Mouse (Mus musculus): Measurements from ENCODE around the gene Hes1. TPM values are rescaled to one million over a fixed set of nuclear protein-coding genes. Genes with fewer than 3 reads are reported as not detected.

The Hes1 gene
- total and polyA plus RNA-seq, 2 experiments from 2014 or later = 19.3 to 24.9 TPM

GRCm38 (mm10) chr16:30065077-30065476, 893 bp downstream of the Hes1 start:
- Histone ChIP-seq H3K9me3 (replicated peaks; ENCODE audit: control insufficient read depth, low read length) (no peaks in the 10 kb centered on the region), H3K27ac (ENCODE audit: low read depth) (peak overlapping the region; percentile 98), H3K4me1 (ENCODE audit: control insufficient read depth, insufficient read depth) (peaks cover 39% of the 10 kb centered on the region), H3K9ac (replicated peaks; ENCODE audit: low read depth, low read length) (peak overlapping the region; percentile 89), H3K4me2 (ENCODE audit: low read depth, low read length) (peak overlapping the region; percentile 96), H3K36me3 (replicated peaks; ENCODE audit: control insufficient read depth, insufficient read depth, low read length) (no peaks in the 10 kb centered on the region), H3K4me3 (ENCODE audit: low read depth, low read length) (peak overlapping the region; percentile 84), H3K27me3 (ENCODE audit: control insufficient read depth, insufficient read depth, low read length) (0 out of 2 replicates have a peak, but pooled peaks cover 2% of the 10 kb centered on the region)
- ATAC-seq (ENCODE audit: insufficient read depth, low read depth) (peak; percentile 65), DNase-seq (ENCODE audit: low spot score) (peak; percentile 99)
- no peak for TF ChIP-seq CTCF (IDR thresholded peaks at IDR 0.05; ENCODE audit: low read depth)
- peak; percentile 93 for TF ChIP-seq EP300 (IDR thresholded peaks at IDR 0.05; ENCODE audit: low read depth)
- 1% methylated on average over 21 of the region's 21 CpGs for WGBS

- Histone ChIP-seq H3K36me3 (replicated peaks; ENCODE audit: control insufficient read depth, insufficient read depth, low read length) (no peaks in the 10 kb centered on the region), H3K4me2 (ENCODE audit: low read depth, low read length) (peak overlapping the region; percentile 96), H3K4me3 (ENCODE audit: low read depth, low read length) (peak overlapping the region; percentile 84), H3K4me1 (ENCODE audit: control insufficient read depth, insufficient read depth) (peaks cover 33% of the 10 kb centered on the region), H3K27me3 (ENCODE audit: control insufficient read depth, insufficient read depth, low read length) (0 out of 2 replicates have a peak, but pooled peaks cover 2% of the 10 kb centered on the region), H3K9me3 (replicated peaks; ENCODE audit: control insufficient read depth, low read length) (no peaks in the 10 kb centered on the region), H3K9ac (replicated peaks; ENCODE audit: low read depth, low read length) (peak overlapping the region; percentile 85), H3K27ac (ENCODE audit: low read depth) (peak overlapping the region; percentile 96)
- DNase-seq (ENCODE audit: low spot score) = peak; percentile 45
- ATAC-seq (ENCODE audit: insufficient read depth, low read depth) = no peak
- no peak; the same call in 1 of the 2 replicates for TF ChIP-seq EP300 (IDR thresholded peaks at IDR 0.05; ENCODE audit: low read depth)
- no peak for TF ChIP-seq CTCF (IDR thresholded peaks at IDR 0.05; ENCODE audit: low read depth)
- under 1% methylated on average over 21 of the region's 21 CpGs for WGBS
These were observed 1.5 kb downstream of the Hes1 start for GRCm38 (mm10) chr16:30065537-30066183.

GRCm38 (mm10) chr16:30066184-30066851, 2.1 kb downstream of the Hes1 start:
- 0% methylated on average over 38 of the region's 38 CpGs for WGBS
- no peaks in the 10 kb centered on the region for H3K9me3 ChIP-seq (replicated peaks; ENCODE audit: control insufficient read depth, low read length)
- H3K4me1 ChIP-seq (ENCODE audit: control insufficient read depth, insufficient read depth) = peaks cover 27% of the 10 kb centered on the region

GRCm38 (mm10) chr16:30066852-30067301, 2.7 kb downstream of the Hes1 start:
- Histone ChIP-seq H3K27me3 (ENCODE audit: control insufficient read depth, insufficient read depth, low read length) (0 out of 2 replicates have a peak, but pooled peaks cover 2% of the 10 kb centered on the region), H3K4me2 (ENCODE audit: low read depth, low read length) (peak overlapping the region; percentile 96), H3K9me3 (replicated peaks; ENCODE audit: control insufficient read depth, low read length) (no peaks in the 10 kb centered on the region), H3K4me1 (ENCODE audit: control insufficient read depth, insufficient read depth) (peaks cover 27% of the 10 kb centered on the region), H3K36me3 (replicated peaks; ENCODE audit: control insufficient read depth, insufficient read depth, low read length) (no peaks in the 10 kb centered on the region), H3K9ac (replicated peaks; ENCODE audit: low read depth, low read length) (peak overlapping the region; percentile 85), H3K27ac (ENCODE audit: low read depth) (peak overlapping the region; percentile 96), H3K4me3 (ENCODE audit: low read depth, low read length) (peak overlapping the region; percentile 84)
- ATAC-seq (ENCODE audit: insufficient read depth, low read depth) (peak; percentile 4), DNase-seq (ENCODE audit: low spot score) (peak; percentile 76)
- under 1% methylated on average over 44 of the region's 46 CpGs for WGBS
- peak; percentile 26; the same call in 1 of the 2 replicates for TF ChIP-seq EP300 (IDR thresholded peaks at IDR 0.05; ENCODE audit: low read depth)
- peak; percentile 62 for TF ChIP-seq CTCF (IDR thresholded peaks at IDR 0.05; ENCODE audit: low read depth)

More at GRCm38 (mm10) chr16:30066184-30066851, 2.1 kb downstream of the Hes1 start:
- H3K27ac ChIP-seq (ENCODE audit: low read depth) = peak overlapping the region; percentile 96
- H3K27me3 ChIP-seq (ENCODE audit: control insufficient read depth, insufficient read depth, low read length) = 0 out of 2 replicates have a peak, but pooled peaks cover 2% of the 10 kb centered on the region
- no peaks in the 10 kb centered on the region for H3K36me3 ChIP-seq (replicated peaks; ENCODE audit: control insufficient read depth, insufficient read depth, low read length)
- peak overlapping the region; percentile 84 for H3K4me3 ChIP-seq (ENCODE audit: low read depth, low read length)
- TF ChIP-seq CTCF (IDR thresholded peaks at IDR 0.05; ENCODE audit: low read depth) = no peak
- 0 out of 2 replicates have a peak, but pooled peaks have one; percentile 3 for TF ChIP-seq EP300 (IDR thresholded peaks at IDR 0.05; ENCODE audit: low read depth)
- peak overlapping the region; percentile 85 for H3K9ac ChIP-seq (replicated peaks; ENCODE audit: low read depth, low read length)
- DNase-seq (ENCODE audit: low spot score) (peak; percentile 54), ATAC-seq (ENCODE audit: insufficient read depth, low read depth) (no peak)
- H3K4me2 ChIP-seq (ENCODE audit: low read depth, low read length) = peak overlapping the region; percentile 96

Data from heart, postnatal 0 days (tissue).